Mouse (Mus musculus) E14TG2a.4 (cell line): ENCODE measurements at regions not wholly inside any gene's neighbourhood (a gene's known extent, or its start where the extent isn't known, plus 50 kb on each side); places are given as distances from the start of the nearest gene placed in this dataset.

Experiments
- CTCF ChIP-seq: conservative IDR thresholded peaks from 2 replicates; pipeline ENCODE4 v1.5.1; 2014; ENCODE audit warnings: low read length
- NANOG ChIP-seq: IDR thresholded peaks from 2 replicates; pipeline ENCODE4 v1.6.1; 2014; ENCODE audit warnings: borderline replicate concordance, low read length, mixed read lengths

GRCm38 (mm10) chr2:160186106-160186505 is 147.9 kb downstream of the Gm826 start:
- TF ChIP-seq CTCF = no peak
- TF ChIP-seq NANOG = no peak
